Mouse (Mus musculus): ENCODE data around the gene Mfsd7a. TPM values are rescaled to one million over a fixed set of nuclear protein-coding genes. Genes with fewer than 3 reads are reported as not detected.

Gene Mfsd7a
- polyA plus RNA-seq, 1 experiment from 2014 or later: 0.70 TPM

- no peaks in the 10 kb centered on the region for H3K4me1 ChIP-seq
- H3K9me3 ChIP-seq (replicated peaks): no peaks in the 10 kb centered on the region
- H3K36me3 ChIP-seq: no peaks in the 10 kb centered on the region
- no peak overlapping the region for H3K4me2 ChIP-seq
- no peak overlapping the region for H3K27ac ChIP-seq
- no peak overlapping the region for H3K9ac ChIP-seq
- no peak for ATAC-seq (replicated peaks; ENCODE audit: low FRiP score)
- no peak overlapping the region for H3K4me3 ChIP-seq (replicated peaks)
- no peaks in the 10 kb centered on the region for H3K27me3 ChIP-seq
- WGBS: 96% methylated on average over 2 of the region's 2 CpGs
Observed at GRCm38 (mm10) chr5:108423427-108423826, 25.3 kb downstream of the Mfsd7a start.

DNA sequence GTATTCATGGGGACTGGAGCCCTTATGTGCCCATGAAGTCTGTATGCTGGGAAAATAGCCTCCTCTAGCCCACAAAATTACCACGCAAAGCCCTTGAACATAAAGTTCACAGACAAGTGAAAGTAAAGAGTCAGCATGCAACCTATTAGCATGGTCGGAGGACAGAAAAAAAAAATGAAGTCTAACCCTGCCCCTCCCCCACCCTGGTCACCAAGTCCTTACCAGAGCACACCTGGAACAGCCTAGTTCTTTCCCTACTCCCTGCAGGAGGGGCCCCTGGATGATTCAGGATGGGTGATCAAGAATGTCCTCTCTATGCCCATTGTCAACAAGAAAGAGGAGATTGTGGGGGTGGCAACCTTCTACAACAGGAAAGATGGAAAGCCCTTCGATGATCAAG is 25.9 kb downstream of the Mfsd7a start:
- H3K4me3 ChIP-seq (replicated peaks): no peak overlapping the region
- H3K9me3 ChIP-seq (replicated peaks): no peaks in the 10 kb centered on the region
- no peaks in the 10 kb centered on the region for H3K27me3 ChIP-seq
- no peak for ATAC-seq (replicated peaks; ENCODE audit: low FRiP score)
- H3K4me1 ChIP-seq: no peaks in the 10 kb centered on the region
- no peak overlapping the region for H3K4me2 ChIP-seq
- H3K36me3 ChIP-seq: no peaks in the 10 kb centered on the region
- H3K27ac ChIP-seq: no peak overlapping the region
- H3K9ac ChIP-seq: no peak overlapping the region
- 77% methylated on average over 3 of the region's 3 CpGs for WGBS

- no peaks in the 10 kb centered on the region for H3K4me1 ChIP-seq
- H3K36me3 ChIP-seq: no peaks in the 10 kb centered on the region
- no peak for ATAC-seq (replicated peaks; ENCODE audit: low FRiP score)
- H3K4me3 ChIP-seq (replicated peaks): no peak overlapping the region
- H3K9me3 ChIP-seq (replicated peaks): no peaks in the 10 kb centered on the region
- H3K9ac ChIP-seq: no peak overlapping the region
- no peak overlapping the region for H3K4me2 ChIP-seq
- H3K27ac ChIP-seq: no peak overlapping the region
- WGBS: 75% methylated on average over 2 of the region's 2 CpGs
- no peaks in the 10 kb centered on the region for H3K27me3 ChIP-seq
Observed at GRCm38 (mm10) chr5:108414711-108415110, 34.0 kb downstream of the Mfsd7a start.

DNA sequence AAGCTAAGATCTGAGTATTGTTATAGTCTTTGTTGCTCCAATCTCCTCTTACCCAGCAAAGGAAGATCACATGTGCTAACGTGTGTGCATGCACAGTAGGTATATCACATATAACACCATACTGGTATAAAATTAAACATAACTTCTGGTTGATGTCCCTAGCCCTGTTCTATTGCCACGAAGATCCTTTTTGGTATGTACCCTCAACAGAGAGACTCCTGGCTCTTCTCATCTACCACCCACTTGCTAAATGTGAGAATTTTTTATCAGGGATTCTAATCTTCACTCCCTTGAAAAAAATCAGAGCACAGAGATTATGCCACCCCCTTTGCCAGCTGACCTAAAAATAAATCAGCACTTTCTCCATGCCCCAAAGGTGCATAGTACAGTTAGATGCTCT is 41.7 kb downstream of the Mfsd7a start:
- H3K4me1 ChIP-seq: no peaks in the 10 kb centered on the region
- WGBS: 77% methylated on average over 2 of the region's 2 CpGs
- ATAC-seq (replicated peaks; ENCODE audit: low FRiP score): no peak

DNA sequence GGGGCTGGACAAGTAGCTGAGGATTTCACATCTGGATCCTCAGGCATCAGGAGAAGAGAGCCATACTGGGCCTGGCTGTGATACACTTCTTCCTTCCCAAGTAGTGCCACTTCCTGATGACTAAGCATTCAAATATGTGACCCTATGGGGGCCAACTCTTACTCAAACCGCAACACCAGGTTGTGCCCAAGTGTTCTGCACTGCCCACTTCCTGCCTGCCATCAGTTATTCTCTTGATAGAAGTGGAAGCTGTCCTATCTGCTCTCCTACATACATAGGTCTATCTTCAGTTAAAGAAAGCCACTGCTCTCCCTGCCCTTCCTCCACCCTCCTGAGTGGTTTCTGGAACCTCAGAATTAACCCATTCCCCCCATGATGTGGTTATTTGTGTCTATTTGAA is 43.2 kb downstream of the Mfsd7a start:
- Histone ChIP-seq H3K36me3 (no peaks in the 10 kb centered on the region), H3K27me3 (no peaks in the 10 kb centered on the region), H3K27ac (no peak overlapping the region), H3K9ac (no peak overlapping the region), H3K4me3 (replicated peaks) (no peak overlapping the region), H3K4me2 (no peak overlapping the region), H3K4me1 (no peaks in the 10 kb centered on the region), H3K9me3 (replicated peaks) (no peaks in the 10 kb centered on the region)
- no peak for ATAC-seq (replicated peaks; ENCODE audit: low FRiP score)
- 61% methylated on average over 1 of the region's 1 CpGs for WGBS

More for the DNA sequence above, 41.7 kb downstream of the Mfsd7a start:
- no peaks in the 10 kb centered on the region for H3K27me3 ChIP-seq
- H3K9ac ChIP-seq: no peak overlapping the region
- no peak overlapping the region for H3K4me3 ChIP-seq (replicated peaks)
- no peak overlapping the region for H3K4me2 ChIP-seq
- H3K36me3 ChIP-seq: no peaks in the 10 kb centered on the region
- H3K9me3 ChIP-seq (replicated peaks): no peaks in the 10 kb centered on the region
- H3K27ac ChIP-seq: no peak overlapping the region

GRCm38 (mm10) chr5:108403453-108403852 is 45.2 kb downstream of the Mfsd7a start:
- Histone ChIP-seq H3K4me2 (no peak overlapping the region), H3K9me3 (replicated peaks) (no peaks in the 10 kb centered on the region), H3K4me1 (no peaks in the 10 kb centered on the region), H3K36me3 (no peaks in the 10 kb centered on the region), H3K27me3 (no peaks in the 10 kb centered on the region), H3K9ac (no peak overlapping the region), H3K27ac (no peak overlapping the region), H3K4me3 (replicated peaks) (no peak overlapping the region)
- no peak for ATAC-seq (replicated peaks; ENCODE audit: low FRiP score)
- 76% methylated on average over 4 of the region's 4 CpGs for WGBS

Other genes starting within 250 kb of the Mfsd7a start
- gene Dr1, start 180.0 kb downstream of the Mfsd7a start, polyA plus RNA-seq (2015; fragmentation: Nextera tagmentation; extraction: Ambion mirVana): 45.8 and 49.3 TPM in 2 replicates
- gene Pigg, start 136.3 kb downstream of the Mfsd7a start, polyA plus RNA-seq (2015; fragmentation: Nextera tagmentation; extraction: Ambion mirVana): 6.7 and 7.5 TPM in 2 replicates
- 0.09 TPM in 1 of 2 replicates, not detected in the other for gene Gm42517, start 81.0 kb downstream of the Mfsd7a start, polyA plus RNA-seq (2015; fragmentation: Nextera tagmentation; extraction: Ambion mirVana)
- gene Pde6b, start 60.5 kb downstream of the Mfsd7a start, polyA plus RNA-seq (2015; fragmentation: Nextera tagmentation; extraction: Ambion mirVana): 0.31 and 0.34 TPM in 2 replicates
- gene Atp5k, start 14.4 kb downstream of the Mfsd7a start, polyA plus RNA-seq (2015; fragmentation: Nextera tagmentation; extraction: Ambion mirVana): 446 and 492 TPM in 2 replicates
- gene Pcgf3, start 12.3 kb upstream of the Mfsd7a start, polyA plus RNA-seq (2015; fragmentation: Nextera tagmentation; extraction: Ambion mirVana): 19.0 and 21.4 TPM in 2 replicates
- gene Cplx1, start 101.1 kb upstream of the Mfsd7a start, polyA plus RNA-seq (2015; fragmentation: Nextera tagmentation; extraction: Ambion mirVana): 1.1 and 2.2 TPM in 2 replicates
- 53.2 and 53.3 TPM in 2 replicates for gene Gak, start 180.9 kb upstream of the Mfsd7a start, polyA plus RNA-seq (2015; fragmentation: Nextera tagmentation; extraction: Ambion mirVana)
- 25.5 and 28.1 TPM in 2 replicates for gene Tmem175, start 180.9 kb upstream of the Mfsd7a start, polyA plus RNA-seq (2015; fragmentation: Nextera tagmentation; extraction: Ambion mirVana)
- gene Idua, start 211.4 kb upstream of the Mfsd7a start, polyA plus RNA-seq (2015; fragmentation: Nextera tagmentation; extraction: Ambion mirVana): 10.2 and 11.1 TPM in 2 replicates
- 10.3 and 12.6 TPM in 2 replicates for gene Dgkq, start 220.8 kb upstream of the Mfsd7a start, polyA plus RNA-seq (2015; fragmentation: Nextera tagmentation; extraction: Ambion mirVana)
- gene Slc26a1, start 226.7 kb upstream of the Mfsd7a start, polyA plus RNA-seq (2015; fragmentation: Nextera tagmentation; extraction: Ambion mirVana): 4.3 and 4.9 TPM in 2 replicates
- gene Fgfrl1, start 243.5 kb upstream of the Mfsd7a start, polyA plus RNA-seq (2015; fragmentation: Nextera tagmentation; extraction: Ambion mirVana): 26.8 and 27.4 TPM in 2 replicates

Data from kidney, embryonic 15.5 days (tissue).